Mouse (Mus musculus) liver, adult 10 weeks (tissue): ENCODE data around the gene Gnb1. TPM values are rescaled to one million over a fixed set of nuclear protein-coding genes. Genes with fewer than 3 reads are reported as not detected.

ENCODE experiments used
- polyA plus RNA-seq: library from polyadenylated mRNA; stranded (reverse); fragments of 350-450 nt; fragmentation: Illumina TruSeq; extraction: RNeasy Lipid Tissue Mini Kit (QIAGEN cat#74804); gene quantifications from one replicate; pipeline ENCODE4 v1.2.3, GENCODE M21; 2014; ENCODE audit warnings: low read depth, low replicate concordance

The Gnb1 gene
- 39.2 TPM for polyA plus RNA-seq

DNA sequence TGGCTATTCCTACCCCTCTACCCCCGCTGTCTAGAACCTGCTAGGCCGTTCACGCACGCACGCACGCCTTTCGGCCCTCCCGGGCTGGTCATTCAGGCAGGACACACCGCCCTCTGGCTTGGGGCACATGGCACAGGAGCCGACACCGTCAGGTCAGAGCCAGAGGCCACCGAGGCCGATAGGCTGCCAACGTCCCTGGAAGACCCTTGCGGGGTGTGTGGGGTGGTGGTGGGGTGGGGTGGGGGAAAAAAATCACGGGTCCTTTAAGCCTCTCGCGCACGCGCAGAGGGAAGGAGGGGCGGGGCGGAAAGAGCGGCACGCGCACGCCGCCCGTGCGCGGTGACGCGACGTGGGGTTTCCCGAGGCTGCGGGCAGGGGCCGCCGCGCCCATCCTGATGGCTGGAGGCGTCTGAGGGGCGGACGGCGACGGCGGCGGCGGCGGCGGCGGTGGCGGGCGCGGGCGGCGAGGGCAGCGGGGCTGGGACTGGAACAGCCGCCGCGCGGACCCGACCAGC, at the start of gene Gnb1:
TSS of gene Gnb1 (plus strand) at position 372 of the 515 bp plus-strand sequence.

DNA sequence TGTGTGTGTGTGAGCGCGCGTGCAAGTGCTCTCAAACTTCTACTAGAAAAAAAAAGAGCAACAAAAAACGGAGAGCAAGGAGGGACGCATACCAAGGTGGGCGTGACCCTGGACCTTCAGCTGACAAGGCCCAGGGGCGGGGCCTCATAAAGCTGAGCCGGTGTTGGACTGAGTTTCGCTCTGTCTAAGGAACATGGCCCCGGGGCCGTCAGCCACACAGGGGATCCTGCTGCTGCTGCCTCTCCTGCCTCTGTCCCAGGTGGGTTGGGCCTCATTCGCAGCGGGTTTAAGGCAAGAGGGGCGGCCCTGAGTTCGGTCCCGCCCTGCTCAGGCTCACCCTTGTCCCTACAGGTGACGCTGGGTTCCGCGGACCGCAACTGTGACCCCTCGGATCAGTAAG, 22.2 kb upstream of the Gnb1 start, which contains the start of gene Tmem52:
TSS of gene Tmem52 (plus strand) at position 163 of the 400 bp plus-strand sequence.

DNA sequence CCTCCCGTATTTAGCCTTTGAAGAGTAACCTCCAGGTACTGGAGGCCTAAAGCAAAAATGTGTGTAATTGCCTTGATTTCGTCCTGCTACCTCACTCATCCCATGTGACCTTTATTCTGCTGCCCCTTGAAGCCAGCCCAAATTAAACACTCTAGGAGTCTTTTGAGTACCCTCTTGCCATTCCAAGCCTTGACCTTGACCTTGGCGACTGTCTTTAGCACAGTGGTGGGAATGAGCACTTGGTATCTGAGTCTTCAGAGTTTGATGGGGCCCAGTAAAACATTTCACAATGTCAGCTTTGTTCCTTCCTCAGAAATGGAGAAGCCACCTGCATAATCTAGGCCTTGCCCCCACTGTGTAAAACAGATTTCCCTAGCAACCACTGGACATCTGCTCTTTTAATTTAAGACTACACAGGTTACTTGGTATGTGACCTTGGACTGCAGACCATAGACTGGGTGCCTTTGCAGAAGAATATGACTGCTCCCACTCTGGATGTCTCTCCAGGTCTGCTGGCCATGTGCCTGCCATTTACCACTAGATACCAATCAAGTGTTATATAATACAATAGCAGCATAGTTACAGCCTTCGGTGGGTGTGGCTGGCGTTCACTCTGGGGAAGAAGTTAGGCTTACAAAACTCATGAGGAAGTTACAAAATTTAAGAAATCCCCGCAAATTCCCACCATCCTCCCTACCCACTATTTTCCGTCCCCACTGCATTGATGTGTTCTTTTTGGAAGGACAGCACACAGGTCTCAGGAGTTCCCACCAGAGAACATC, 70.7 kb downstream of the Gnb1 start, which contains the start of gene Nadk:
TSS of gene Nadk (plus strand) at position 718 of the 782 bp plus-strand sequence.

DNA sequence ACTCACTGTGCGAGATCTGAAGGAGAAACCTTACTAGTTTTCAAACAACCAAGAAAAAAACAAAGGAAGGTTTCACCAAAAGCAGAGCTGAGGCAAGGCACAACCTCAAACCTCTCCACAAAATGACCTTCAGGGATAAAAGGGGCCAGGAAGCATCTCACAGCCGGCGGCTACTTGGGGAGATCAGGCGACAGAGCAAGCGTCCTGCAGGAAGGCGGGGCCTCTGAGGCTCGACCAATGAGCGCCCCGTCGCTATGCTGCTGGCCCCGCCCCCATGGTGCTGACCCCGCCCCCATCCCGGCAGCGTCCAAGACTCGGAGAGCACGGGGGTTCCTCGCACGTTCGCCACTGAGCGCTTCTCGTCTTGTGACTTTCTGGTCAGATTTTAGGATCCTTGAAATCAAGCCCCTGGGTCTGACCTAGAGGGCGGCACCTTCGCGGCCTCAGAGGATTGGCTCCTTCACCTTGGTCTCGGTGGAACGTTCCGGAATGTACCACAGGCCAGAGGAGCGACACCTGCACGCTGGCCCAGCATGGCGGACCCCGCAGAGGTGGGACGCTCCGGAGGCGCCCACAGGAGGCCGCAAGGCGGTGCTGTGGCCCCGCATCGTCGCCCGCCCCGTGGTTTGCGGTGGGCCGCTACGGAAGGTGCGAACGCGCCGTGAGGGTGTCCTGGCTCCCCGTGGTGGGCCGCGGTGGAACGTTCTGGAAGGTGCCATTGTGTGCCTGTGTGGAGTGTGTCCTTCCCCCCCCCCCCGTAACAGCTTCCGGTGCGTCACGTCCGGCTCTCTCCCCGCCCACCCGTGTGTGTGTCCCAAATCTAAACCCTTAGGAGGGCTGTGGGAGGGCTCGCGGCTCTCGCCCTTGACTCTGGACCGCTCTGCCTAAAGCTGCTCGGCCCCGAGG, 110.2 kb downstream of the Gnb1 start, which contains the start of gene Slc35e2:
TSS of gene Slc35e2 (plus strand) at position 326 of the 906 bp plus-strand sequence.

Other genes with a start within 250 kb of the Gnb1 start
- 1.6 TPM for gene Faap20, start 241.6 kb upstream of the Gnb1 start, polyA plus RNA-seq
- 3.4 TPM for gene Prkcz, start 130.0 kb upstream of the Gnb1 start, polyA plus RNA-seq
- not detected for gene Gabrd, start 93.2 kb upstream of the Gnb1 start, polyA plus RNA-seq
- gene Cfap74, start 82.2 kb upstream of the Gnb1 start, polyA plus RNA-seq = not detected
- gene Tmem52, start 22.2 kb upstream of the Gnb1 start, polyA plus RNA-seq = not detected
- 62.2 TPM for gene Nadk, start 71.0 kb downstream of the Gnb1 start, polyA plus RNA-seq
- 30.8 TPM for gene Slc35e2, start 110.1 kb downstream of the Gnb1 start, polyA plus RNA-seq
- 28.7 TPM for gene Cdk11b, start 133.5 kb downstream of the Gnb1 start, polyA plus RNA-seq
- not detected for gene Gm10563, start 154.0 kb downstream of the Gnb1 start, polyA plus RNA-seq
- 0.26 TPM for gene Mmp23, start 162.0 kb downstream of the Gnb1 start, polyA plus RNA-seq
- 0.87 TPM for gene Mib2, start 177.8 kb downstream of the Gnb1 start, polyA plus RNA-seq
- not detected for gene Fndc10, start 203.0 kb downstream of the Gnb1 start, polyA plus RNA-seq
- gene Ssu72, start 213.4 kb downstream of the Gnb1 start, polyA plus RNA-seq = 50.5 TPM
- gene Tmem240, start 243.4 kb downstream of the Gnb1 start, polyA plus RNA-seq = not detected